Mouse (Mus musculus) liver, embryonic 15.5 days (tissue): ENCODE measurements around the gene Negr1. TPM values are rescaled to one million over a fixed set of nuclear protein-coding genes. Genes with fewer than 3 reads are reported as not detected.

Experiments used
- ATAC-seq: fragments of 200-750 bp; cut with Nextera tagmentation; 2 replicates; pipeline ENCODE4 v1.8.0; 2017; ENCODE audit warnings: moderate number of reproducible peaks, mild to moderate bottlenecking, moderate library complexity; ENCODE audit not compliant: insufficient read depth
- H3K27ac ChIP-seq: fragments of 300-500 bp; sonication (generic); replicated peaks from 2 replicates; pipeline ENCODE4 v1.5.1; 2015; ENCODE audit warnings: mild to moderate bottlenecking, inconsistent platforms
- H3K27me3 ChIP-seq: fragments of 300-500 bp; sonication (generic); 2 replicates; pipeline ENCODE4 v1.6.1; 2015; ENCODE audit warnings: mild to moderate bottlenecking, inconsistent platforms
- H3K36me3 ChIP-seq: fragments of 300-500 bp; sonication (generic); replicated peaks from 2 replicates; pipeline ENCODE4 v1.6.1; 2015; ENCODE audit warnings: moderate library complexity, mild to moderate bottlenecking, inconsistent platforms
- H3K4me1 ChIP-seq: fragments of 300-500 bp; sonication (generic); replicated peaks from 2 replicates; pipeline ENCODE4 v1.6.1; 2015; ENCODE audit warnings: inconsistent platforms
- H3K4me2 ChIP-seq: fragments of 300-500 bp; sonication (generic); 2 replicates; pipeline ENCODE4 v1.6.1; 2015; ENCODE audit warnings: moderate library complexity, mild to moderate bottlenecking, inconsistent platforms
- H3K4me3 ChIP-seq: fragments of 300-500 bp; sonication (generic); replicated peaks from 2 replicates; pipeline ENCODE4 v1.5.1; 2015; ENCODE audit warnings: mild to moderate bottlenecking, inconsistent platforms
- H3K9ac ChIP-seq: fragments of 300-500 bp; sonication (generic); 2 replicates; pipeline ENCODE4 v1.6.1; 2015; ENCODE audit warnings: moderate library complexity, mild to moderate bottlenecking, inconsistent platforms
- H3K9me3 ChIP-seq: fragments of 300-500 bp; sonication (generic); replicated peaks from 2 replicates; pipeline ENCODE4 v1.6.1; 2016; ENCODE audit warnings: inconsistent platforms
- WGBS: fragments of 180-500 bp; shearing (Covaris S2); methylation state at CpG from one replicate; pipeline ENCODE4 v1.1.7; 2015; ENCODE audit warnings: mixed read lengths; ENCODE audit not compliant: insufficient replicate concordance; 5-methylcytosine and 5-hydroxymethylcytosine counted together
- polyA plus RNA-seq: library from polyadenylated mRNA; unstranded; fragments of >200 nt; fragmentation: Nextera tagmentation; extraction: Ambion mirVana; gene quantifications from 2 replicates; pipeline ENCODE4 v1.2.1, GENCODE M21; 2015

Gene Negr1
- polyA plus RNA-seq, 1 experiment from 2014 or later, result 0.08 TPM

- no peak overlapping the region for H3K4me2 ChIP-seq
- WGBS, result 46% methylated on average over 3 of the region's 3 CpGs
- H3K27ac ChIP-seq, result no peak overlapping the region
- H3K4me3 ChIP-seq, result no peak overlapping the region
- no peak overlapping the region for H3K9ac ChIP-seq
- no peaks in the 10 kb centered on the region for H3K9me3 ChIP-seq
- no peaks in the 10 kb centered on the region for H3K27me3 ChIP-seq
- no peak for ATAC-seq
- H3K36me3 ChIP-seq, result no peaks in the 10 kb centered on the region
- no peaks in the 10 kb centered on the region for H3K4me1 ChIP-seq
Observed at GRCm38 (mm10) chr3:156765015-156765414, 203.4 kb downstream of the Negr1 start.

GRCm38 (mm10) chr3:156766171-156766845, 204.7 kb downstream of the Negr1 start:
- no peaks in the 10 kb centered on the region for H3K36me3 ChIP-seq
- H3K9me3 ChIP-seq, result no peaks in the 10 kb centered on the region
- no peak overlapping the region for H3K4me3 ChIP-seq
- no peak overlapping the region for H3K9ac ChIP-seq
- ATAC-seq, result no peak
- H3K27me3 ChIP-seq, result no peaks in the 10 kb centered on the region
- H3K4me1 ChIP-seq, result no peaks in the 10 kb centered on the region
- no peak overlapping the region for H3K27ac ChIP-seq
- 51% methylated on average over 2 of the region's 2 CpGs for WGBS
- no peak overlapping the region for H3K4me2 ChIP-seq

- no peaks in the 10 kb centered on the region for H3K27me3 ChIP-seq
- WGBS, result 66% methylated on average over 2 of the region's 2 CpGs
- no peak overlapping the region for H3K4me3 ChIP-seq
- no peak for ATAC-seq
- no peak overlapping the region for H3K4me2 ChIP-seq
- no peaks in the 10 kb centered on the region for H3K9me3 ChIP-seq
- H3K27ac ChIP-seq, result no peak overlapping the region
- no peak overlapping the region for H3K9ac ChIP-seq
- no peaks in the 10 kb centered on the region for H3K4me1 ChIP-seq
- H3K36me3 ChIP-seq, result no peaks in the 10 kb centered on the region
Observed at GRCm38 (mm10) chr3:156771626-156772025, 210.0 kb downstream of the Negr1 start.

- H3K36me3 ChIP-seq, result no peaks in the 10 kb centered on the region
- H3K9me3 ChIP-seq, result no peaks in the 10 kb centered on the region
- no peaks in the 10 kb centered on the region for H3K27me3 ChIP-seq
- no peak overlapping the region for H3K9ac ChIP-seq
- H3K27ac ChIP-seq, result no peak overlapping the region
- H3K4me1 ChIP-seq, result no peaks in the 10 kb centered on the region
- H3K4me2 ChIP-seq, result no peak overlapping the region
- 41% methylated on average over 1 of the region's 1 CpGs for WGBS
- ATAC-seq, result no peak
- H3K4me3 ChIP-seq, result no peak overlapping the region
Observed at GRCm38 (mm10) chr3:156772057-156772456, 210.5 kb downstream of the Negr1 start.

GRCm38 (mm10) chr3:156784309-156784852, 222.8 kb downstream of the Negr1 start:
- 34% methylated on average over 1 of the region's 1 CpGs for WGBS
- H3K27me3 ChIP-seq, result no peaks in the 10 kb centered on the region
- no peak overlapping the region for H3K9ac ChIP-seq
- H3K4me1 ChIP-seq, result no peaks in the 10 kb centered on the region
- no peak overlapping the region for H3K4me2 ChIP-seq
- H3K27ac ChIP-seq, result no peak overlapping the region
- H3K9me3 ChIP-seq, result no peaks in the 10 kb centered on the region
- ATAC-seq, result no peak
- no peak overlapping the region for H3K4me3 ChIP-seq
- H3K36me3 ChIP-seq, result no peaks in the 10 kb centered on the region

GRCm38 (mm10) chr3:156786355-156786754, 224.8 kb downstream of the Negr1 start:
- Histone ChIP-seq H3K4me2 (no peak overlapping the region), H3K4me1 (no peaks in the 10 kb centered on the region), H3K27ac (no peak overlapping the region), H3K36me3 (no peaks in the 10 kb centered on the region), H3K9ac (no peak overlapping the region), H3K27me3 (no peaks in the 10 kb centered on the region), H3K9me3 (no peaks in the 10 kb centered on the region), H3K4me3 (no peak overlapping the region)
- ATAC-seq, result no peak
- WGBS, result 42% methylated on average over 1 of the region's 1 CpGs

- Histone ChIP-seq H3K9ac (no peak overlapping the region), H3K4me2 (no peak overlapping the region), H3K4me1 (no peaks in the 10 kb centered on the region), H3K27ac (no peak overlapping the region), H3K36me3 (no peaks in the 10 kb centered on the region), H3K27me3 (no peaks in the 10 kb centered on the region), H3K9me3 (no peaks in the 10 kb centered on the region), H3K4me3 (no peak overlapping the region)
- no peak for ATAC-seq
Observed at GRCm38 (mm10) chr3:156791234-156791633, 229.6 kb downstream of the Negr1 start.

- Histone ChIP-seq H3K27me3 (no peaks in the 10 kb centered on the region), H3K4me3 (no peak overlapping the region), H3K4me1 (no peaks in the 10 kb centered on the region), H3K4me2 (no peak overlapping the region), H3K36me3 (no peaks in the 10 kb centered on the region), H3K9me3 (no peaks in the 10 kb centered on the region), H3K9ac (no peak overlapping the region), H3K27ac (no peak overlapping the region)
- WGBS, result 72% methylated on average over 7 of the region's 7 CpGs
- no peak for ATAC-seq
Observed at GRCm38 (mm10) chr3:156792743-156793142, 231.1 kb downstream of the Negr1 start.

GRCm38 (mm10) chr3:156794091-156794490, 232.5 kb downstream of the Negr1 start:
- Histone ChIP-seq H3K27me3 (no peaks in the 10 kb centered on the region), H3K9ac (no peak overlapping the region)

GRCm38 (mm10) chr3:156794610-156795009, 233.0 kb downstream of the Negr1 start:
- Histone ChIP-seq H3K36me3 (no peaks in the 10 kb centered on the region), H3K9me3 (no peaks in the 10 kb centered on the region), H3K27me3 (no peaks in the 10 kb centered on the region), H3K4me1 (no peaks in the 10 kb centered on the region), H3K27ac (no peak overlapping the region), H3K4me3 (no peak overlapping the region), H3K4me2 (no peak overlapping the region), H3K9ac (no peak overlapping the region)
- ATAC-seq, result no peak
- whole genome bisulfite sequencing, result 24% methylated on average over 2 of the region's 2 CpGs

More at GRCm38 (mm10) chr3:156794091-156794490, 232.5 kb downstream of the Negr1 start:
- H3K9me3 ChIP-seq, result no peaks in the 10 kb centered on the region
- 78% methylated on average over 4 of the region's 4 CpGs for WGBS
- no peak overlapping the region for H3K4me2 ChIP-seq
- no peak overlapping the region for H3K27ac ChIP-seq
- no peaks in the 10 kb centered on the region for H3K4me1 ChIP-seq
- no peaks in the 10 kb centered on the region for H3K36me3 ChIP-seq
- no peak for ATAC-seq
- H3K4me3 ChIP-seq, result no peak overlapping the region

GRCm38 (mm10) chr3:156796061-156796691, 234.6 kb downstream of the Negr1 start:
- no peaks in the 10 kb centered on the region for H3K36me3 ChIP-seq
- H3K9ac ChIP-seq, result no peak overlapping the region
- no peak overlapping the region for H3K27ac ChIP-seq
- no peaks in the 10 kb centered on the region for H3K9me3 ChIP-seq
- H3K4me3 ChIP-seq, result no peak overlapping the region
- H3K4me2 ChIP-seq, result no peak overlapping the region
- H3K27me3 ChIP-seq, result no peaks in the 10 kb centered on the region
- H3K4me1 ChIP-seq, result no peaks in the 10 kb centered on the region
- ATAC-seq, result no peak
- WGBS, result 68% methylated on average over 6 of the region's 6 CpGs
